Mouse (Mus musculus) CD4-positive naive resting alpha-beta T cell, adult 76 days (primary cell): Measurements from ENCODE around the gene Olfr625-ps1. TPM values are rescaled to one million over a fixed set of nuclear protein-coding genes. Genes with fewer than 3 reads are reported as not detected.

Experiments used
- total RNA-seq: library from RNA; stranded (reverse); gene quantifications from one replicate; pipeline ENCODE4 v1.2.4, GENCODE M21; 2023

Gene Olfr625-ps1
- not detected for total RNA-seq

GRCm38 (mm10) chr7:103682420-103682819 lies at the start of gene Olfr625-ps1:
TSS of gene Olfr625-ps1 (plus strand) at chr7:103682720.

GRCm38 (mm10) chr7:103642602-103643001 lies 39.9 kb upstream of the Olfr625-ps1 start, which contains the start of gene Olfr622:
TSS of gene Olfr622 (minus strand) at chr7:103642702.

GRCm38 (mm10) chr7:103663598-103663997 lies 18.9 kb upstream of the Olfr625-ps1 start, which contains the start of gene Olfr623:
TSS of gene Olfr623 (minus strand) at chr7:103663698.

GRCm38 (mm10) chr7:103671091-103671490 lies 11.4 kb upstream of the Olfr625-ps1 start, which contains the start of gene Olfr624:
TSS of gene Olfr624 (minus strand) at chr7:103671191.

GRCm38 (mm10) chr7:103714371-103714770 lies 31.9 kb downstream of the Olfr625-ps1 start, which contains the start of gene Olfr243:
TSS of gene Olfr243 (plus strand) at chr7:103714671.

DNA sequence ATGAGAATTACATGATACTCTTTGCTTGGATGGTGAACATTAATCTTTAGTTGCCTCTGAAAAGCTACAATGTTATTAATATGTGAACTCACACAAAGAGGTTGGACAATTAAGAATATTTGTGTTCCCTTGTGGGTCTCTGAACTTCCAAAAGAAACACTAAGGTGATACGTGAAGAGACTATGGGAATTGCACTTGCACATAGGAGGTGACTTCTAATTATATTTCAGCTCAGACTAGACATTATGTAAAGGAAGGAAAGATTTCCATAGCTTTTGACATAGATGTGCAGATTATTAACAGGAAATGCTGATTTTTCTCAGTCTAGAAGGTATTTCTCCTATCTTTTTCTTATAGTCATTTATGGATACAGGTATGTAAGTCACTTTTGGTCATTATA lies 47.6 kb downstream of the Olfr625-ps1 start, which contains the start of gene Olfr628:
Gene Olfr628 (plus strand): TSS at position 301 of the 400 bp plus-strand sequence.

Other genes starting within 250 kb of the Olfr625-ps1 start
- not detected for gene Olfr605, start 237.3 kb upstream of the Olfr625-ps1 start, total RNA-seq
- gene Olfr606, start 233.7 kb upstream of the Olfr625-ps1 start, total RNA-seq = not detected
- gene Olfr607, start 218.6 kb upstream of the Olfr625-ps1 start, total RNA-seq = not detected
- not detected for gene Olfr608, start 212.8 kb upstream of the Olfr625-ps1 start, total RNA-seq
- not detected for gene Olfr609, start 184.7 kb upstream of the Olfr625-ps1 start, total RNA-seq
- not detected for gene Olfr610, start 170.6 kb upstream of the Olfr625-ps1 start, total RNA-seq
- not detected for gene Olfr611, start 161.9 kb upstream of the Olfr625-ps1 start, total RNA-seq
- gene Olfr612, start 140.0 kb upstream of the Olfr625-ps1 start, total RNA-seq = not detected
- not detected for gene Olfr613, start 134.6 kb upstream of the Olfr625-ps1 start, total RNA-seq
- gene Olfr615, start 126.6 kb upstream of the Olfr625-ps1 start, total RNA-seq = not detected
- not detected for gene Olfr616, start 113.6 kb upstream of the Olfr625-ps1 start, total RNA-seq
- not detected for gene Olfr617, start 109.7 kb upstream of the Olfr625-ps1 start, total RNA-seq
- gene Olfr618, start 92.6 kb upstream of the Olfr625-ps1 start, total RNA-seq = not detected
- gene Olfr619, start 82.1 kb upstream of the Olfr625-ps1 start, total RNA-seq = not detected
- not detected for gene Olfr620, start 70.2 kb upstream of the Olfr625-ps1 start, total RNA-seq
- not detected for gene Olfr622, start 40.0 kb upstream of the Olfr625-ps1 start, total RNA-seq
- not detected for gene Olfr623, start 19.0 kb upstream of the Olfr625-ps1 start, total RNA-seq
- gene Olfr624, start 11.5 kb upstream of the Olfr625-ps1 start, total RNA-seq = not detected
- not detected for gene Olfr243, start 32.0 kb downstream of the Olfr625-ps1 start, total RNA-seq
- not detected for gene Olfr628, start 47.7 kb downstream of the Olfr625-ps1 start, total RNA-seq
- gene Olfr629, start 62.2 kb downstream of the Olfr625-ps1 start, total RNA-seq = not detected
- gene Olfr630, start 74.6 kb downstream of the Olfr625-ps1 start, total RNA-seq = not detected
- not detected for gene Olfr69, start 88.9 kb downstream of the Olfr625-ps1 start, total RNA-seq
- not detected for gene Olfr68, start 97.0 kb downstream of the Olfr625-ps1 start, total RNA-seq
- gene Olfr67, start 109.1 kb downstream of the Olfr625-ps1 start, total RNA-seq = not detected
- 492 TPM for gene Hbb-bt, start 131.3 kb downstream of the Olfr625-ps1 start, total RNA-seq
- gene Hbb-bs, start 145.4 kb downstream of the Olfr625-ps1 start, total RNA-seq = 2,802 TPM
- not detected for gene Hbb-bh2, start 157.8 kb downstream of the Olfr625-ps1 start, total RNA-seq
- not detected for gene Hbb-bh1, start 160.4 kb downstream of the Olfr625-ps1 start, total RNA-seq
- not detected for gene Hbb-y, start 170.5 kb downstream of the Olfr625-ps1 start, total RNA-seq
- gene Olfr66, start 203.5 kb downstream of the Olfr625-ps1 start, total RNA-seq = not detected
- gene Olfr64, start 211.8 kb downstream of the Olfr625-ps1 start, total RNA-seq = not detected
- not detected for gene Olfr65, start 220.8 kb downstream of the Olfr625-ps1 start, total RNA-seq
- not detected for gene Olfr631, start 246.1 kb downstream of the Olfr625-ps1 start, total RNA-seq